Mouse (Mus musculus) intestine, embryonic 14.5 days (tissue): ENCODE data around the gene Cnksr1. TPM values are rescaled to one million over a fixed set of nuclear protein-coding genes. Genes with fewer than 3 reads are reported as not detected.

Experiments used
- ATAC-seq: fragments of 200-750 bp; cut with Nextera tagmentation; replicated peaks from 2 replicates; pipeline ENCODE4 v1.8.0; 2017; ENCODE audit warnings: low read depth, moderate number of reproducible peaks, moderate TSS enrichment, moderate library complexity; ENCODE audit not compliant: low FRiP score, low TSS enrichment
- DNase-seq: peaks from one replicate; pipeline ENCODE4 v3.0.0-alpha.2; 2018; ENCODE audit warnings: low spot score
- H3K27ac ChIP-seq: fragments of 300-500 bp; sonication (generic); 2 replicates; pipeline ENCODE4 v1.5.1; 2014; ENCODE audit warnings: low read depth, mild to moderate bottlenecking, control low read depth
- H3K27me3 ChIP-seq: fragments of 300-500 bp; sonication (generic); replicated peaks from 2 replicates; pipeline ENCODE4 v1.6.1; 2014; ENCODE audit warnings: low read length, control low read depth; ENCODE audit not compliant: control insufficient read depth, insufficient read depth
- H3K36me3 ChIP-seq: fragments of 300-500 bp; sonication (generic); 2 replicates; pipeline ENCODE4 v1.6.1; 2014; ENCODE audit warnings: low read length, control low read depth; ENCODE audit not compliant: control insufficient read depth, insufficient read depth
- H3K4me1 ChIP-seq: fragments of 300-500 bp; sonication (generic); replicated peaks from 2 replicates; pipeline ENCODE4 v1.6.1; 2014; ENCODE audit warnings: low read length, control low read depth, mixed read lengths; ENCODE audit not compliant: control insufficient read depth, insufficient read depth
- H3K4me2 ChIP-seq: fragments of 300-500 bp; sonication (generic); 2 replicates; pipeline ENCODE4 v1.6.1; 2014; ENCODE audit warnings: low read length
- H3K4me3 ChIP-seq: fragments of 300-500 bp; sonication (generic); 2 replicates; pipeline ENCODE4 v1.5.1; 2014; ENCODE audit warnings: low read depth, low read length, control low read depth, mixed read lengths
- H3K9ac ChIP-seq: fragments of 300-500 bp; sonication (generic); 2 replicates; pipeline ENCODE4 v1.6.1; 2014; ENCODE audit warnings: mild to moderate bottlenecking, low read length
- H3K9me3 ChIP-seq: fragments of 300-500 bp; sonication (generic); 2 replicates; pipeline ENCODE4 v1.6.1; 2016; ENCODE audit warnings: low read length, control low read depth; ENCODE audit not compliant: control insufficient read depth
- WGBS: fragments of 180-500 bp; shearing (Covaris S2); extraction: QIAGEN DNeasy Blood & Tissue Kit; methylation state at CpG from one replicate; pipeline ENCODE4 v1.1.7; 2014; 5-methylcytosine and 5-hydroxymethylcytosine counted together
- polyA plus RNA-seq: library from polyadenylated mRNA; unstranded; fragments of >200 nt; fragmentation: Nextera tagmentation; extraction: Ambion mirVana; gene quantifications from 2 replicates; pipeline ENCODE4 v1.2.1, GENCODE M21; 2014

Gene Cnksr1
- polyA plus RNA-seq, result 6.1 and 7.5 TPM in 2 replicates

- ATAC-seq (peak; percentile 88), DNase-seq (no peak)
- Histone ChIP-seq H3K27me3 (peaks cover 13% of the 10 kb centered on the region), H3K36me3 (0 out of 2 replicates have a peak, but pooled peaks cover 5% of the 10 kb centered on the region), H3K4me1 (no peaks in the 10 kb centered on the region), H3K9ac (peak within 1 kb of the TSS; percentile 25), H3K4me3 (peak within 1 kb of the TSS; percentile 34), H3K27ac (no peak within 1 kb of the TSS), H3K4me2 (peak within 1 kb of the TSS; percentile 43), H3K9me3 (no peaks in the 10 kb centered on the region)
- 2% methylated on average over 18 of the region's 18 CpGs for WGBS
These were observed at the start of gene Cnksr1 for GRCm38 (mm10) chr4:134238279-134238651. Cnksr1 (minus strand) TSS chr4:134238399.

- ATAC-seq (peak; percentile 83), DNase-seq (peak; percentile 91)
- Histone ChIP-seq H3K4me1 (peaks cover 23% of the 10 kb centered on the region), H3K9ac (peak within 1 kb of the TSS; percentile 97), H3K27me3 (no peaks in the 10 kb centered on the region), H3K36me3 (peaks cover 21% of the 10 kb centered on the region), H3K4me2 (peak within 1 kb of the TSS; percentile 89), H3K27ac (peak within 1 kb of the TSS; percentile 99), H3K9me3 (no peaks in the 10 kb centered on the region), H3K4me3 (peak within 1 kb of the TSS; percentile 97)
- WGBS, result under 1% methylated on average over 40 of the region's 43 CpGs
These were observed 49.4 kb upstream of the Cnksr1 start, which contains the start of gene Pdik1l for GRCm38 (mm10) chr4:134287575-134288025. Pdik1l (minus strand) TSS chr4:134287895.

- Histone ChIP-seq H3K9me3 (no peaks in the 10 kb centered on the region), H3K36me3 (peaks cover 26% of the 10 kb centered on the region), H3K4me2 (peak overlapping the region; percentile 89), H3K27me3 (no peaks in the 10 kb centered on the region), H3K9ac (peak overlapping the region; percentile 97), H3K4me3 (peak overlapping the region; percentile 97), H3K27ac (peak overlapping the region; percentile 99), H3K4me1 (peaks cover 23% of the 10 kb centered on the region)
- DNase-seq (peak; percentile 99), ATAC-seq (peak; percentile 92)
- WGBS, result 2% methylated on average over 40 of the region's 59 CpGs
These were observed 49.0 kb upstream of the Cnksr1 start for GRCm38 (mm10) chr4:134287168-134287564.

GRCm38 (mm10) chr4:134286226-134287167, 48.3 kb upstream of the Cnksr1 start:
- WGBS, result 1% methylated on average over 59 of the region's 59 CpGs
- Histone ChIP-seq H3K4me2 (peak overlapping the region; percentile 89), H3K9me3 (no peaks in the 10 kb centered on the region), H3K36me3 (peaks cover 32% of the 10 kb centered on the region), H3K4me3 (peak overlapping the region; percentile 97), H3K27me3 (no peaks in the 10 kb centered on the region), H3K4me1 (peaks cover 23% of the 10 kb centered on the region), H3K9ac (peak overlapping the region; percentile 91), H3K27ac (peak overlapping the region; percentile 99)
- ATAC-seq (peak; percentile 67), DNase-seq (no peak)

GRCm38 (mm10) chr4:134284942-134285341, 46.7 kb upstream of the Cnksr1 start:
- 87% methylated on average over 2 of the region's 2 CpGs for WGBS
- H3K27me3 ChIP-seq, result no peaks in the 10 kb centered on the region
- H3K27ac ChIP-seq, result no peak overlapping the region
- peaks cover 23% of the 10 kb centered on the region for H3K4me1 ChIP-seq
- ATAC-seq (no peak), DNase-seq (no peak)
- H3K9ac ChIP-seq, result no peak overlapping the region
- peaks cover 48% of the 10 kb centered on the region for H3K36me3 ChIP-seq
- no peak overlapping the region for H3K4me3 ChIP-seq
- no peak overlapping the region for H3K4me2 ChIP-seq
- no peaks in the 10 kb centered on the region for H3K9me3 ChIP-seq

GRCm38 (mm10) chr4:134273417-134274345, 35.5 kb upstream of the Cnksr1 start:
- Histone ChIP-seq H3K9ac (0 out of 2 replicates have a peak overlapping the region, but pooled peaks have one; percentile 20), H3K27ac (peak overlapping the region; percentile 22; the same call in 1 of the 2 replicates), H3K4me3 (peak overlapping the region; percentile 27), H3K4me2 (peak overlapping the region; percentile 39), H3K36me3 (peaks cover 29% of the 10 kb centered on the region), H3K9me3 (no peaks in the 10 kb centered on the region), H3K27me3 (no peaks in the 10 kb centered on the region), H3K4me1 (0 out of 2 replicates have a peak, but pooled peaks cover 3% of the 10 kb centered on the region)
- ATAC-seq (no peak), DNase-seq (peak; percentile 58)
- WGBS, result 4% methylated on average over 14 of the region's 14 CpGs

- Histone ChIP-seq H3K36me3 (peaks cover 21% of the 10 kb centered on the region), H3K4me3 (peak overlapping the region; percentile 27), H3K9me3 (no peaks in the 10 kb centered on the region), H3K9ac (0 out of 2 replicates have a peak overlapping the region, but pooled peaks have one; percentile 20), H3K27ac (0 out of 2 replicates have a peak overlapping the region, but pooled peaks have one; percentile 22), H3K4me1 (0 out of 2 replicates have a peak, but pooled peaks cover 3% of the 10 kb centered on the region), H3K27me3 (no peaks in the 10 kb centered on the region), H3K4me2 (peak overlapping the region; percentile 39)
- 20% methylated on average over 13 of the region's 13 CpGs for WGBS
- peak; percentile 56 for DNase-seq
- ATAC-seq, result no peak; the same call in 1 of the 2 replicates
These were observed 34.7 kb upstream of the Cnksr1 start for GRCm38 (mm10) chr4:134272731-134273416.
